Mouse (Mus musculus): ENCODE data around the gene Pacsin2. TPM values are rescaled to one million over a fixed set of nuclear protein-coding genes. Genes with fewer than 3 reads are reported as not detected.
"Not testable (repeated sequence)": the region's sequence is repeated elsewhere in the genome, so short reads cannot be mapped to it uniquely, and the experiment has no call there.

Gene Pacsin2
- polyA plus RNA-seq, 1 experiment from 2014 or later: 53.5 TPM

DNA sequence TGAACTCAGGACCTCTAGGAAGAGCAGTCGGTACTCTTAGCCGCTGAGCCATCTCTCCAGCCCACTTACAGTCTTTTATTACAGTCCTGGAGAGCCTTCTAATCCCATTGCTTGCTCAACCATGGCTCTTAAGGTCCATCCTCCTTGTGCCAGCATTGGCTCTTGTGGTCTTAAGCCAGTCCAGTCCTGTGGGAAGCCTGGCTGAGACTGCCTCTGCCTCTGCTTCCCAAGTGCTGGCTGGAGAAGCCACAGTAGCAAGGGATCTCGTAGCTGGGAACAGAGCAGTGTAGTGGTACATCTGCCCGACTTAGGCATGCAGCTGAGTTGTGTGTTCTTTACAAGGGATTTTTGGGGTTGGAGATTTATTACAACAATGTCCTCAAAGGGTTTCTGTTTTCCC is 81.9 kb downstream of the Pacsin2 start:
- Histone ChIP-seq H3K27me3 (ENCODE audit: control insufficient read depth, insufficient read depth, low read length) (no peaks in the 10 kb centered on the region), H3K9me3 (ENCODE audit: control insufficient read depth, low read depth, low read length) (no peaks in the 10 kb centered on the region), H3K4me1 (ENCODE audit: control insufficient read depth, insufficient read depth, low read length) (no peaks in the 10 kb centered on the region), H3K36me3 (ENCODE audit: control insufficient read depth, insufficient read depth, low read length) (peaks cover 34% of the 10 kb centered on the region; the same call in 1 of the 2 replicates), H3K4me3 (ENCODE audit: low read depth, low read length) (no peak overlapping the region), H3K9ac (replicated peaks; ENCODE audit: low read depth, low read length) (no peak overlapping the region), H3K4me2 (replicated peaks; ENCODE audit: low read depth, low read length) (no peak overlapping the region), H3K27ac (ENCODE audit: low read length) (no peak overlapping the region)
- WGBS: over 99% methylated on average over 4 of the region's 4 CpGs
- no peak for ATAC-seq (ENCODE audit: insufficient number of reproducible peaks, insufficient read depth, low FRiP score, low read depth)

- Histone ChIP-seq H3K9me3 (ENCODE audit: control insufficient read depth, low read depth, low read length) (no peaks in the 10 kb centered on the region), H3K4me1 (ENCODE audit: control insufficient read depth, insufficient read depth, low read length) (no peaks in the 10 kb centered on the region), H3K36me3 (ENCODE audit: control insufficient read depth, insufficient read depth, low read length) (peaks cover 20% of the 10 kb centered on the region; the same call in 1 of the 2 replicates), H3K27ac (ENCODE audit: low read length) (no peak overlapping the region), H3K4me2 (replicated peaks; ENCODE audit: low read depth, low read length) (no peak overlapping the region), H3K27me3 (ENCODE audit: control insufficient read depth, insufficient read depth, low read length) (no peaks in the 10 kb centered on the region), H3K9ac (replicated peaks; ENCODE audit: low read depth, low read length) (no peak overlapping the region), H3K4me3 (ENCODE audit: low read depth, low read length) (no peak overlapping the region)
- no peak for ATAC-seq (ENCODE audit: insufficient number of reproducible peaks, insufficient read depth, low FRiP score, low read depth)
- WGBS: 80% methylated on average over 4 of the region's 4 CpGs
Observed at GRCm38 (mm10) chr15:83377153-83377552, 87.3 kb downstream of the Pacsin2 start.

- no peak overlapping the region for H3K4me2 ChIP-seq (replicated peaks; ENCODE audit: low read depth, low read length)
- no peak overlapping the region for H3K9ac ChIP-seq (replicated peaks; ENCODE audit: low read depth, low read length)
- ATAC-seq (ENCODE audit: insufficient number of reproducible peaks, insufficient read depth, low FRiP score, low read depth): peak; percentile 66
- H3K36me3 ChIP-seq (ENCODE audit: control insufficient read depth, insufficient read depth, low read length): peaks cover 17% of the 10 kb centered on the region; the same call in 1 of the 2 replicates
- no peaks in the 10 kb centered on the region for H3K9me3 ChIP-seq (ENCODE audit: control insufficient read depth, low read depth, low read length)
- H3K27ac ChIP-seq (ENCODE audit: low read length): no peak overlapping the region
- H3K27me3 ChIP-seq (ENCODE audit: control insufficient read depth, insufficient read depth, low read length): no peaks in the 10 kb centered on the region
- H3K4me3 ChIP-seq (ENCODE audit: low read depth, low read length): no peak overlapping the region
- no peaks in the 10 kb centered on the region for H3K4me1 ChIP-seq (ENCODE audit: control insufficient read depth, insufficient read depth, low read length)
- 61% methylated on average over 4 of the region's 4 CpGs for WGBS
Observed at GRCm38 (mm10) chr15:83375136-83375535, 89.3 kb downstream of the Pacsin2 start.

DNA sequence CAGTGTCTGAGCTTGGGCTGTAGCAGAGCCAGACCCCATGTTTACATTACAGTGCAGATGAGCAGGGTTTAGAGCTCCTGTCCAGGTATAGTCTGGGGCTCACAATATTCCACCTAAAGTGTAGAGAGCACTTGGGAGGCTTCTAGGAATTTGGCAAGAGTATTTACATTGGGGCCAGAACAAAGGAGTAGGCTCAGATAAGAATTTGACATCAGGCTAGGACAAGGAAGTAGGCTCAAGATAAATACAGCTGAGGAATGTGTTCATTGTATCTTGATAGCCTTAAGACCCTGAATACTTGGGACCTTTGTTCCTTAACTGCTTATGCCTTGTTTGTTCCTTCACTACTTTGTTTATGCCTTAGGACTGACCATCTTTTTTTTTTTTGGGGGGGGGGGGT is 90.3 kb downstream of the Pacsin2 start:
- no peaks in the 10 kb centered on the region for H3K4me1 ChIP-seq (ENCODE audit: control insufficient read depth, insufficient read depth, low read length)
- no peak overlapping the region for H3K4me2 ChIP-seq (replicated peaks; ENCODE audit: low read depth, low read length)
- peaks cover 15% of the 10 kb centered on the region; the same call in 1 of the 2 replicates for H3K36me3 ChIP-seq (ENCODE audit: control insufficient read depth, insufficient read depth, low read length)
- H3K4me3 ChIP-seq (ENCODE audit: low read depth, low read length): no peak overlapping the region
- no peak overlapping the region for H3K9ac ChIP-seq (replicated peaks; ENCODE audit: low read depth, low read length)
- no peak overlapping the region for H3K27ac ChIP-seq (ENCODE audit: low read length)
- no peaks in the 10 kb centered on the region for H3K9me3 ChIP-seq (ENCODE audit: control insufficient read depth, low read depth, low read length)
- ATAC-seq (ENCODE audit: insufficient number of reproducible peaks, insufficient read depth, low FRiP score, low read depth): 0 out of 2 replicates have a peak, but pooled peaks have one; percentile 16
- H3K27me3 ChIP-seq (ENCODE audit: control insufficient read depth, insufficient read depth, low read length): no peaks in the 10 kb centered on the region

DNA sequence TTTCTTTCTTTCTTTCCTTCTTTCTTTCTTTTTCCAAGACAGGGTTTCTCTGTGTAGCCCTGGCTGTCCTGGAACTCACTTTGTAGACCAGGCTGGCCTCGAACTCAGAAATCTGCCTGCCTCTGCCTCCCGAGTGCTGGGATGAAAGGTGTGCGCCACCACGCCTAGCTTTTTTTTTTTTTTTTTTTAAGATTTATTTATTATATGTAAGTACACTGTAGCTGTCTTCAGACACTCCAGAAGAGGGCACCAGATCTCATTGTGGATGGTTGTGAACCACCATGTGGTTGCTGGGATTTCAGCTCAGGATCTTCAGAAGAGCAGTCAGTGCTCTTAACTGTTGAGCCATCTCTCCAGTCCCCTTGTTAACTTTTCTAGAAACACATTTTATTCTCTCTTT is 95.7 kb downstream of the Pacsin2 start:
- not testable (repeated sequence) for H3K4me1 ChIP-seq (ENCODE audit: control insufficient read depth, insufficient read depth, low read length); H3K4me2 ChIP-seq (replicated peaks; ENCODE audit: low read depth, low read length); ATAC-seq (ENCODE audit: insufficient number of reproducible peaks, insufficient read depth, low FRiP score, low read depth); H3K9ac ChIP-seq (replicated peaks; ENCODE audit: low read depth, low read length); H3K4me3 ChIP-seq (ENCODE audit: low read depth, low read length); H3K27ac ChIP-seq (ENCODE audit: low read length); H3K27me3 ChIP-seq (ENCODE audit: control insufficient read depth, insufficient read depth, low read length); H3K9me3 ChIP-seq (ENCODE audit: control insufficient read depth, low read depth, low read length); H3K36me3 ChIP-seq (ENCODE audit: control insufficient read depth, insufficient read depth, low read length)
- 85% methylated on average over 4 of the region's 4 CpGs for WGBS

GRCm38 (mm10) chr15:83368261-83368660 is 96.1 kb downstream of the Pacsin2 start:
- no peaks in the 10 kb centered on the region for H3K27me3 ChIP-seq (ENCODE audit: control insufficient read depth, insufficient read depth, low read length)
- no peaks in the 10 kb centered on the region for H3K4me1 ChIP-seq (ENCODE audit: control insufficient read depth, insufficient read depth, low read length)
- no peak overlapping the region for H3K4me2 ChIP-seq (replicated peaks; ENCODE audit: low read depth, low read length)
- no peaks in the 10 kb centered on the region for H3K9me3 ChIP-seq (ENCODE audit: control insufficient read depth, low read depth, low read length)
- H3K36me3 ChIP-seq (ENCODE audit: control insufficient read depth, insufficient read depth, low read length): no peaks in the 10 kb centered on the region
- H3K27ac ChIP-seq (ENCODE audit: low read length): no peak overlapping the region
- 87% methylated on average over 2 of the region's 2 CpGs for WGBS
- H3K9ac ChIP-seq (replicated peaks; ENCODE audit: low read depth, low read length): no peak overlapping the region
- no peak overlapping the region for H3K4me3 ChIP-seq (ENCODE audit: low read depth, low read length)
- ATAC-seq (ENCODE audit: insufficient number of reproducible peaks, insufficient read depth, low FRiP score, low read depth): no peak

DNA sequence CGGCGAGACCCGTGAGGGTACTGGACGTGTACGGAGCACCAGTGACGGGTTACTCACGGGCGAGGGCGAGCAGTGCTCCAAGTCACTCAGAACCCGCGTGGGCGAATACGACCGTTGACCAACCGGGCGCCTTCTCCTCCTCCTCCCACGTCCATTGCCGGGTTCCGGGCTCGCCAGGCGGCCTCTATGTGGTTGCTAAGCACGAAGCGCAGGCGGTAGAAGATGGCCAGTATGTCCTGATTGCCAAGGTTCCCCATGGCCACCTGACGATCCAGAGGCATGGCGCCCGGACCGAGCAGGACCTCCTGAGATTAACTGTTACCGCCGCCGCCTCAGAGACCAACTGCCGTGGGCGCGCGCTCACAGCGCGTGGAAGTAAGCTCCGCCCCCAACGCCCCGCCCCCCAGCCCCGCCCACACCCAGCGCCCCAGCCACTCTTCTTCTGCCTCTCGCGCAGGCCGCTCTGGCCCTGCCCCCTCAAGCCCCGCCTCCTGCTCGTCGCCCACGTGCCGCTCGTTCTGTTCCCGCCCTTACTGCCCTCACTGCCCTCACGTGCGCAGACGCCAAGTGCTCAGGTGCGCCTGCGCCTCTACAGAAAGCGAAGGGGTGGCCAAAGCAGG is 97.4 kb downstream of the Pacsin2 start:
- no peaks in the 10 kb centered on the region for H3K4me1 ChIP-seq (ENCODE audit: control insufficient read depth, insufficient read depth, low read length)
- WGBS: 18% methylated on average over 58 of the region's 58 CpGs
- H3K27ac ChIP-seq (ENCODE audit: low read length): no peak overlapping the region
- peak overlapping the region; percentile 82 for H3K4me2 ChIP-seq (replicated peaks; ENCODE audit: low read depth, low read length)
- 0 out of 2 replicates have a peak overlapping the region, but pooled peaks have one; percentile 28 for H3K9ac ChIP-seq (replicated peaks; ENCODE audit: low read depth, low read length)
- no peaks in the 10 kb centered on the region for H3K27me3 ChIP-seq (ENCODE audit: control insufficient read depth, insufficient read depth, low read length)
- peak overlapping the region; percentile 42 for H3K4me3 ChIP-seq (ENCODE audit: low read depth, low read length)
- H3K36me3 ChIP-seq (ENCODE audit: control insufficient read depth, insufficient read depth, low read length): no peaks in the 10 kb centered on the region
- ATAC-seq (ENCODE audit: insufficient number of reproducible peaks, insufficient read depth, low FRiP score, low read depth): peak; percentile 89
- no peaks in the 10 kb centered on the region for H3K9me3 ChIP-seq (ENCODE audit: control insufficient read depth, low read depth, low read length)

DNA sequence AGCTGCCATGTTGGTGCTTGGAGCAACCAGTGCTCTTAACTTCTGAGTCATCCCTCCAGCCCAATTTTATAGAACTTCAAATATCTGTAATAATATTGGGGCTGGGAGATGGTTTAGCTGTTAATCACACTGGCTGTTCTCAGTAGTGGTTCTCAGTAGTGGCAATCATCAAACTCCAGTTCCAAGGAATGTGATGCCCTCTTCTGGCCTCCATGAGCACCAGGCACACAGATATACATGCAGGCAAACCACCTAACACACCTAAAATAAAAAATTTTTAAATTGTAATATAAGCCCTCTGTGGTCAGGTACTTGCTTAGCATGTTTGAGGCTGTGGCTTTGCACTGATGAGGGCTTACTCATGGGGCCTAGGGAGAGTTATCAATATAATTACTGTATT is 98.7 kb downstream of the Pacsin2 start:
- H3K4me2 ChIP-seq (replicated peaks; ENCODE audit: low read depth, low read length): no peak overlapping the region
- H3K4me1 ChIP-seq (ENCODE audit: control insufficient read depth, insufficient read depth, low read length): no peaks in the 10 kb centered on the region
- no peak for ATAC-seq (ENCODE audit: insufficient number of reproducible peaks, insufficient read depth, low FRiP score, low read depth)
- no peak overlapping the region for H3K27ac ChIP-seq (ENCODE audit: low read length)
- no peak overlapping the region for H3K4me3 ChIP-seq (ENCODE audit: low read depth, low read length)
- no peak overlapping the region for H3K9ac ChIP-seq (replicated peaks; ENCODE audit: low read depth, low read length)
- no peaks in the 10 kb centered on the region for H3K27me3 ChIP-seq (ENCODE audit: control insufficient read depth, insufficient read depth, low read length)
- no peaks in the 10 kb centered on the region for H3K9me3 ChIP-seq (ENCODE audit: control insufficient read depth, low read depth, low read length)
- no peaks in the 10 kb centered on the region for H3K36me3 ChIP-seq (ENCODE audit: control insufficient read depth, insufficient read depth, low read length)

DNA sequence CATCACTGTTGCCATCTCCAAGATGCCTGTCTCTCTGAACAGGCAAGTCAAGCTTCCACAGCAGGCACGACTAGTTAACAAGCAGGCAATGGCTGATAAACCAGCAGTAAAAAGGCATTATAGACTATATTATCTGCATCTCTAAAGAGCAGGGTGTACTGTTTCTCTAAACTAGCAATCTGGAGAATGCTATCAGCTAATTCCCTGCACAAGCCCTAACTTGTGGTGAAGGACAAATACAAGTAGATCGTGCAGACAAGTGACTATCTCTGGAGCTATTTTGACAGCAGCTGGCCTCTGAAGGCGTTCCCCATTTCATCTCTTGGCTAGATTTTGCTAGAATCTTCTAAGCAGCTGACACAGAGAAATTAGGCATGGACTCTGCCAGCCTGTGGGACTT is 100.2 kb downstream of the Pacsin2 start:
- WGBS: 67% methylated on average over 3 of the region's 3 CpGs
- Histone ChIP-seq H3K4me3 (ENCODE audit: low read depth, low read length) (no peak overlapping the region), H3K36me3 (ENCODE audit: control insufficient read depth, insufficient read depth, low read length) (no peaks in the 10 kb centered on the region), H3K9me3 (ENCODE audit: control insufficient read depth, low read depth, low read length) (no peaks in the 10 kb centered on the region), H3K27ac (ENCODE audit: low read length) (no peak overlapping the region), H3K9ac (replicated peaks; ENCODE audit: low read depth, low read length) (no peak overlapping the region), H3K4me1 (ENCODE audit: control insufficient read depth, insufficient read depth, low read length) (no peaks in the 10 kb centered on the region), H3K4me2 (replicated peaks; ENCODE audit: low read depth, low read length) (no peak overlapping the region), H3K27me3 (ENCODE audit: control insufficient read depth, insufficient read depth, low read length) (no peaks in the 10 kb centered on the region)
- no peak for ATAC-seq (ENCODE audit: insufficient number of reproducible peaks, insufficient read depth, low FRiP score, low read depth)
